Mouse (Mus musculus) layer of hippocampus, adult 11-12 months (tissue): ENCODE results near the gene Tal1.

ENCODE experiments used
- DNase-seq: peaks from one replicate; pipeline ENCODE4 v3.0.0; 2022; ENCODE audit warnings: low spot score

The Tal1 gene

GRCm38 (mm10) chr4:115056371-115056920 lies at the start of gene Tal1:
Gene Tal1, plus strand, starts transcription at chr4:115056426.
- DNase-seq = no peak

DNA sequence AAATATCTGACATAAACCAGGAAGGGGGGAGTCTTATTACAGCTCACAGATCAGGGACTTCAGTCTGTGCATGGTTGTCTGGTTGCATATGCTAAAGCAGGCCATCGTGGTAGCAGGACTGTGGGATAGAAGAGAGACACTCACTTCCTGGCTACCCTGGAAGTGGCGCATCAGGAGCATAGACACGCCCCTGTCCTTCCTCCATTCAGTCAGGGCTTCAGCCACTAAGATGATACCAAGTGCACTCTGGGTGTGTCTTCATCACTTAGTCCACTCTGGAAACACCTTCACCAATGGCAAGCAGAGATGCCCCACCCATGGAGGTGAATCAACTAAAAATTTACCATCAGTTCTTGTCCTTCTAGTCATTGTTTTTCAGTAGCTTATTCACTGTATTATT lies 42.0 kb upstream of the Tal1 start:
- no peak for DNase-seq

- DNase-seq = no peak
Observed at GRCm38 (mm10) chr4:115019997-115020396, 36.2 kb upstream of the Tal1 start.

DNA sequence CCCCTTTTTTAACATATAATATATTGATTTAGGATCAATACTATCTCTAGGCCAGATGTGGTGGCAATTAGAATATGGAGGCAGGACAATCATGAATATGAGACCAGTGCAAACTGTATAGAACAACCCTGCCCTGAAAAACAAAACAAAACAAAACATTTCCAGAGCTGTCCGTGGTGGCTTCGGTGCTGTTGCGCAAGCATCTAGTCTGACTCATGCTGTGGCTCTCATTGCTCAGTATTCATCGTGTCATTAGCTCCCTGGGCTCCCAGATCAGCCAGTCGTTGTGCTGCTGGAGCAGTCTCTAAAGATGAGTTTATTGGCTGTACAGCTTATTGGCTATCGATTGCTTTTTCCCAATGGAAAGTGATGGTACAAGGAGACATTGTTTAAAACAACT lies 21.2 kb upstream of the Tal1 start:
- DNase-seq = no peak

GRCm38 (mm10) chr4:115038242-115038641 lies 18.0 kb upstream of the Tal1 start:
- peak; percentile 53 for DNase-seq

GRCm38 (mm10) chr4:115045621-115046020 lies 10.6 kb upstream of the Tal1 start:
- no peak for DNase-seq

GRCm38 (mm10) chr4:115047750-115048149 lies 8.5 kb upstream of the Tal1 start:
- DNase-seq = peak; percentile 75

GRCm38 (mm10) chr4:115048190-115048589 lies 8.0 kb upstream of the Tal1 start:
- no peak for DNase-seq

- no peak for DNase-seq
Observed at GRCm38 (mm10) chr4:115051245-115051644, 5.0 kb upstream of the Tal1 start.

- peak; percentile 53 for DNase-seq
Observed at GRCm38 (mm10) chr4:115052343-115053005, 3.8 kb upstream of the Tal1 start.

DNA sequence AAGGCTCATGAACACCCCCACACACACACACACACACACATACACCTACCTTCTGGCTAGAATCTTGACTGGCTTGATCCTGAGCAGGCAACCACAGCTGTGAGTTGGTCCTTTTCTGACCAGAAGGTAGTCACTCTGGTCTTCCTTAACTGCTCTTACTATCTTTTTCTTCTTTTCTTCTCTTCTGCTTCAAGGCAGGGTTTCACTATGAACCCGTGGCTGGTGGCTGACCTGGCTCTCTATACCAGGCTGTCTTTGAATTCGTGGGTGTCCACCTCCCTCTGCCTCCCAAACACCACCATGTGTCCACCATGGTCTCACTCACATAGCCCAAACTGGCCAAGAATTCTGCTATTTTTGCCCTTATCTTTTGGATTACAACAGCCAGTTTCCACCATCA lies 1.2 kb upstream of the Tal1 start:
- no peak for DNase-seq

- DNase-seq = no peak
Observed at GRCm38 (mm10) chr4:115055691-115056090, 535 bp upstream of the Tal1 start.

- DNase-seq = peak; percentile 51
Observed at GRCm38 (mm10) chr4:115056921-115057673, 871 bp downstream of the Tal1 start.

GRCm38 (mm10) chr4:115057674-115058316 lies 1.6 kb downstream of the Tal1 start:
- DNase-seq = no peak

DNA sequence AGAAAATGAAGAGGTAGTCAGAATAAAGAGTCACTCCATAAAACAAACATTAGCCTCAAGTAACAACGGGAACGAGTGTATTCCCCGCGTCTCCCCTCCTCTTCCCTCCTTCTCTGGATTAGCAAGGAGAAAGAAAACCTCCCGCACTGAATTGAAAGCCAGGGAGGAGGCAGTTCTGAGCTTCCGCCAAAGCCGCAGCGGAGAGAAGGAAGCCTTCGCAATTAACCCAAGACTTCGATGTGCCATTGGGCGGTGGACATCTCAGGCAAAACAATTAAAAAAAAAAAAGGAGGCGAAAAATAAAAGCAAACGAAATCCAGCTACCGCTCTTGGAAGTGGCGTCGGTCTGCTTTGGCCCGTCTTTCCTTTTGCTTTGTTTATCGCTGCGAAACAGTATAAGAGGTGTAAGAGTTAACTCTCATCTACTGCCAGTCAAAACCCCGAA lies 2.1 kb downstream of the Tal1 start:
- no peak for DNase-seq

- DNase-seq = no peak
Observed at GRCm38 (mm10) chr4:115058871-115059590, 2.8 kb downstream of the Tal1 start.

GRCm38 (mm10) chr4:115059871-115060270 lies 3.6 kb downstream of the Tal1 start:
- DNase-seq = no peak

- no peak for DNase-seq
Observed at GRCm38 (mm10) chr4:115060753-115061152, 4.5 kb downstream of the Tal1 start.

- DNase-seq = no peak
Observed at GRCm38 (mm10) chr4:115062540-115062874, 6.3 kb downstream of the Tal1 start.

DNA sequence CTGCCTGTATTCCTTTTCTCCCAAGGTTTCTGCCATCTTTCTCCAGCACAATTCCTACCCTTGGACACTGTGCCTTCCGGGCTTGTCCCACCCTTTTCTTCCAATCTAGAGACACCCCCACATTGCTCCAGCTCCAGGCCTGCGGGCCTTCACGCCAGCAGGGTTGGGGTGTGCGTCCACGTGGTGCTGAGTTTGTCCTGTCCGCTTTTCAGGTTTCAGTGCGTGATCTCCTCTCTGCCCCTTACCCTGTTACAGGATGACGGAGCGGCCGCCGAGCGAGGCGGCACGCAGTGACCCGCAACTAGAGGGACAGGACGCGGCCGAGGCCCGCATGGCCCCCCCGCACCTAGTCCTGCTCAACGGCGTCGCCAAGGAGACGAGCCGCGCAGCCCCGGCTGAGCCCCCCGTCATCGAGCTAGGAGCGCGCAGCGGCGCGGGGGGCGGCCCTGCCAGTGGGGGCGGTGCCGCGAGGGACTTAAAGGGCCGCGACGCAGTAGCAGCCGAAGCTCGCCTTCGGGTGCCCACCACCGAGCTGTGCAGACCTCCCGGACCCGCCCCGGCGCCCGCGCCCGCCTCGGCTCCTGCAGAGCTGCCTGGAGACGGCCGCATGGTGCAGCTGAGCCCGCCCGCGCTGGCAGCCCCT lies 6.8 kb downstream of the Tal1 start:
- DNase-seq = peak; percentile 27

GRCm38 (mm10) chr4:115063518-115064239 lies 7.5 kb downstream of the Tal1 start:
- DNase-seq = no peak
